Mouse (Mus musculus) thymus, postnatal 36 days (tissue): ENCODE data around the gene B4galt2.

Experiments
- DNase-seq, 2 experiments: peaks; one replicate each; pipeline ENCODE4 v3.0.0; 2022; ENCODE audit warnings: mixed read lengths in 2 of 2

The B4galt2 gene

DNA sequence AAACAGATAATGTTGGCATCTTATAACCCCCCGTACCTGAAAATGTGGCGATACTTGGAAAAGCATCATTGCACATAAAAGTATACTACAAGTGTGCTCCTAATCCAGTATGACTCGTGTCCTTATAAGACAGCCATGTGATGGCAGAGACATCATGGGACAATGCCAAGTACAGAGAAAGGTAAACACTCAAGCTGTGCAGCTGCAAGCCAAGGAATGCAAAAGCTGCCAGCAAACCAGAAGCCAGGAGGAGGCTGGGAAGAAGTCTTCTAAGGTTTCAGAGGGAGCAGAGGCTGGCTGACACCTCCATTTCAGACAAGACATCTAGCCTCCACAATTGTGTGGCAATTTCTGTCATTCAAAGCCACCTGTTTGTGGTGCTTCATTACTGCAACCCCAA is 22.9 kb upstream of the B4galt2 start:
- no peak for DNase-seq

DNA sequence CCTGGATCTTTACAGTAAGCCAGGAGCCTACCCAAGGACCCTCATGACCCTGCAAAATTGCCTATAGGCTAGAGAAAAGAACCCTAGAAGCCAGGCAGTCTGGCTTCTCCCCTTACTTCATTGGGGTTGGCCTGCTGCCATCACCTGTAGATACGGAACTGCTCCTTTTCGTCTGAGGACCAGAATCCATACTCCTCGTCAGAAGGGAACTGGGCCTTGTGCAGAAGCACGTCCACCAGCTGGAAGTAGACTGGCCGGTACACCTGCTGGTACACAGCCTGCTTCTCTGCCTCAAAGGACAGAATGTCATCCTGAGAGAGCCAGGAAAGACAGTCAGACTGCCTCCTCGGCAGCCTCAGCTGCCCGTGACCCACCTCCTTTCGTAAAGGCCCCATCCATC is 21.5 kb upstream of the B4galt2 start:
- DNase-seq = no peak

DNA sequence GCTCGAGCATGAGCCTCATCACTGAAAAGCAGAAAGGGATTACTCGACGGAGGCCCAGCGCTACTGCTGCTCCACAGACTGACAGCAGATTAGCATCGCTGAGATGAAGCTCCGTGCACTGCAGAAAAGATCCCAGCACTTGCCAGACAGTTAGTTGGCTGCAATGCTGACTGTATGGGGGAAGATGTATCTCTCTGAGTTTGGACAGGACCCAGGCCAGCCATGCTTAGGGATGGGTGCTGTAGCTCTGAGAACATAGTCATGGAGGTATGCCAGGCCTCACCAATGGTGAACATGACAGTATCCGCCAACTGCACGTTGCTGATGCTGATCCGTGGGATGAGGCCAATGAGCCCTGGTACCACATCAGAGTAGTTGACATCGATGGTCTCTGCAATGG is 20.8 kb upstream of the B4galt2 start:
- no peak for DNase-seq

DNA sequence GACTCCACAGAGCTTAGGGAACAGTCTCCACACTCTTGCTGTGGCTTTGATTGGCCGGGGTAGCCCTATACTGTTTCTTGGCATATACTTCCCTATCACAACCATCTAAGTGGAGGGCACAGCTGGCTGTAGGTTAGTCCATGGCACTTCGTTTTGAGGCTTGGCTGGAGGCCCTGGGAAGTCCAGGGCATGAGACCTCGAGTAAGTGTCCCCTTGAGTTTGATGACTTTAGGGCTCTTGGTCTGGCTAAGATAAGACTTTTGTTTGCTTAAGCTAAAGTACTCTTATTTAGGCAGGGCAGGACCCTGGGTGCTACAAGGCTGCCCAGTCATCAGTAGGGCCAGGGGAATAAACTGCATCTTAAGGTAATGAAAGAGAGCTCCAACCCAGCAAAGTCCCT is 14.8 kb upstream of the B4galt2 start:
- DNase-seq = no peak

DNA sequence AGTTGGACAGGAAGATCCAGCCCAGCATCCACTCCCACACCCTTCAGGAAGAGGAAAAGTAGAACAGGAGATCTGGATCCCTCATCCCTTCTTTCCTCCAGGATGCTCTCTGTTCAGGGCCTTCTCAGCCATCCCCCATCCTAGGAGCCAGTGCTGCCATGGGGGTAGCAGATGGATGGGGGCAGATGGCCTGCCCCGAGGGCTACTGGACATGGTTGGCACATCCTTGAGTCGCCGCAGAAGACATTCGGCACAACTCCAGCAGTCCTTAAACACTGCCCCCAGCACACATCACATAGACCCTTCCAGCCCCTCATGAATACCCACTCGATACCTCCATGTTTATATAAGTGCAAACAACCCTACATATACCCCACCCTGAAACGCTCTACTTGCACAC is 12.7 kb upstream of the B4galt2 start:
- DNase-seq = no peak

DNA sequence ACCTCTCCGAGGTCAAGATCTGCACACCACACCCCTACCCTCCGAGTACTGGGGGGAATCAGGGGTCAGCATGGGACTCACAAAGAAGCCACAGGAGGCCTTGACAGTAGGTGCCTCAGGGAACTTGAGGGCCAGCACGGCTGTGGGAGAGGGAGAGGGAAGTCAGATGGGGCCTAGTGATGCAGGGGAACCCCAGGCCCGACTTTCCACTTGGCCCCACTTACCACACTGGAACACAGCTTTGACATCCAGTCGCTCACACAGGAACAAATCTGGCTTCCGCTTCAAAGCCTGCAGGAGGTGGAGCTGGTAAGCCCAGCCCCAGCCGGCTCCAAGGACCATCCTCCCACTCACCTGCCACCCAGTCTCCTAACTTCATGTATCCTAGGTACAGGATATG is 12.1 kb upstream of the B4galt2 start:
- DNase-seq = no peak

DNA sequence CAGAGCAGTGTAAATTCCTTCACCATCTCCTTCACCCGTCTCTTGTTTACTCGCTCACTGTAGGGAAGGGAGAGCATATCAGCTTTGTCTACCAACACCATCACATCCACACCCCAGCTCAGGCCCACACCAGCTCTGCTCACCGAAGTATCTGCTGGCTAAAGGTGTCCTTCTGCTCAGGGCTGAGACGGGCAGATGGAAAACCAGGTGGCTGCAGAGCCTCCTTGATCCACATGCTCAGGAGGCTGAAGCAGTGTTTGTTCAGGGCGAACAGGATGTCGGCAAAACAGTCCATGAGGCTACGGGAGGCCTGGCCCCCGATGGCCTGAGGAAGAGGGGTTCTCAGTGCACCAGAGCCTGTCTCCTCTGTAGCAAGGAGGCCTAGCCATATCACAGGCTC is 11.3 kb upstream of the B4galt2 start:
- DNase-seq = no peak

DNA sequence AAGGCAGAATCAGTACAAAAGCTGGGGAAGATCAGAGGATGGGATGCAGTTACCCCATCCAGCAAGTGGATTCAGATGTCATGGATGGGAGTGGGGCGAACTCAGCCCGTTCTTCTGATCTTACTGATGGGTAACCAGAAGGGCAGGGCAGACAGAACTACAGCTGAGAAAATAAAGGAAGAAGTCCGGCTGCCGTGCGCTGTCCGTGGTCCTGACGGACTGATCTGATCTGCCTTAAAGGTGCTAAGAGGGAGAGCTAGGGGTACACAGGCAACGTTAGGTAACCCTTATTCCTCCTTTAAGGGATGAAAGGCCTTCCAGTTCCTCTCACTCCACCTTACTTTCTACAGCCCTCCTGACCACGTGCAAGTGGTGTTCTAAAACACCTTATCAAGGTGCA is 10.1 kb upstream of the B4galt2 start:
- peak; percentile 61 to 63 for DNase-seq

DNA sequence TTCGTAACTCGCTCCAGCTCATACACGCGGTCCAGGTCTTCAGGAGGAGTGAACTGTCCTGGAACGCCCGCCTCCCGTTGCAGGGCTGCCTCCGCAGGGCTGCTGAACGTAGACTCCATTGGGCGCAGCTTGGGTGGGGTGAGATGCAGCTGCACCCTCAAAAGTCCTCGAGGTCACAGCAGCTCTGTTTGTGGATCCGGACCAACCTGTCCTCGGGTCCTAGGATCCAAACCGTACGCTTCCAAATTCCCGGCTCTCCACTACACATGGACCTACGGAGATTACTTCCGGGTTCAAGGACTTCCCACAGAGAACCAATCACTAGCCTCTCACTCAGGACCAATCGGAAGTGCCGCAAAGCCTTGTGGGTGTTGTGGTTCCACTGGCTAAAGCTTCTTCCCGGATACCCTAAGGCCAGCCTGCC is 8.5 kb upstream of the B4galt2 start, which contains the start of gene Dph2:
Gene Dph2 (minus strand): TSS at position 295 of the 424 bp plus-strand sequence.
- DNase-seq = peak; percentile 71 to 82

DNA sequence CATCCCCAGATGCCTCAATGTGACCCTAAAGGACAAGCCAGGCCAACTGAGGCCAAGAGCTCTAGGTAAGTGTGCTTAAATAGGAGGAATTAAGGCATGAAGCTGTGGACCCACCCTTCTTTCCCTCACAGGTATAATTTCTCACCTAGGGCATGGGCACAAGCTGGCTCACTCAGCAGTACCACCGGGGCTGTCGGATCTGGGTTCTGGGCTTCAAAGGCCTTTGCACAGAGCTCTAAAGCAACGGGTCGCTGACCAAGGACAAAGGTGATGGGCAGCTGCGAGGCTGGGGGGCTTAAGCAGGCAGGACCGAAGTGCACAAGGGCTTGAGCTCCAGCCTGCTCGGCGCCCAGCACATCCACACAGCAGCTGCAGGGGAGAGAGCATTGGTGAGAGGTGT is 7.5 kb upstream of the B4galt2 start:
- DNase-seq = no peak

DNA sequence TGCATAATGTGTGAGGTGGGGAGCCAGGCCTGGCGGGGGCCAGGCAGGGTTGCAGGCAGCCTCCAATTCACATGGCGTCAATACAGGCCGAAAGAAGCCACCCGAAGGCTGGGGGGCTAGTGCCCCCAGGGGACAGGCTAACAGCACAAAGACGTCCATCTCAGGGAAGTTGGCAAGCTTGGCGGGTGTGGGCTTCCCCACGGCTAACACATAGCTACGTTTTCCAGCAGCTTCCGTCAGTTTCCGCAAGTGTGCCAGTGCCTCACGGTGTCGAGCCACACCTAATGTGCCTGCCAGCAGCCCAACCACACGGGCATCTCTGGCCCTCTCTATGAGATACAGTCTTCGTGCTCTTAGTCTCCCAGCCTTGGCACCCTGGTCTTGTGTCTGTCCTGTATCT is 6.7 kb upstream of the B4galt2 start:
- no peak for DNase-seq

DNA sequence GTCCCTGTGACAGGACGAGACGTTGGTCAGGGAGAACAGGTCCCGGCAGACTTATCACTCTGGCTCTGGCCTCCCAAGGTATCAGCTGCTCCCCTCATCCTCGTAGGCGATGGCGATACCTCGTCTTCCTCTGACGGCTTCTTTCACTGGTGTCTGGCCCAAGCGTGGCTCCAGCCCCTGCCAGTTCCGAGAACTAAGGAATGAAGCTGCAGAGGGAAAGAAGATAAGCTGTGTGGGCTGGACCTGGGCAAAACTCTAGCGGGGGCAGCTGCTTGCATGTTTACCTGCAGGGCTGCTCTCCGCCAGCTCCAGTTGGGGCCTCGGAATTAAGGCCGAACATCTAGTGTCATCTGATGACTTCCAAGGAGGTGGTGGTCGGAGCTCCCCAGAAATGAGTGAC is 6.2 kb upstream of the B4galt2 start:
- DNase-seq = no peak

DNA sequence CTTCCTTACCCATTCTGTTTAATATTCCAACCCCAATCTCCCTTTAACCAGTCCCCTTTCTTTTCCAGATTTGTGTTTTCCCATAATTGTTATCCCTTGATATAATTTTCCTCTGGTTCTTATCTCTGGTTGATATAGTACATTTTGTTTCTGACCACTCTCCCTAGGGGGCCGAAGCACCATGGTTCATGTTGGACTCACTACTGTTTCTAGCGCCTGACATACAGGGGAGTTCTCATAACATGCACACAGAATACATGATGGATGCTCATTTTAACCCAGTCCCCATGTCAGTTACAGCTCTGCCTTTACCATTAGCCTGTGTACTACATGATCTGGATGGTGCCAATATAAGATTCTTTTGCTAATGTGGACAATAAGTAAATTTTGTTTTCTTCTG is 4.6 kb upstream of the B4galt2 start:
- DNase-seq = no peak

DNA sequence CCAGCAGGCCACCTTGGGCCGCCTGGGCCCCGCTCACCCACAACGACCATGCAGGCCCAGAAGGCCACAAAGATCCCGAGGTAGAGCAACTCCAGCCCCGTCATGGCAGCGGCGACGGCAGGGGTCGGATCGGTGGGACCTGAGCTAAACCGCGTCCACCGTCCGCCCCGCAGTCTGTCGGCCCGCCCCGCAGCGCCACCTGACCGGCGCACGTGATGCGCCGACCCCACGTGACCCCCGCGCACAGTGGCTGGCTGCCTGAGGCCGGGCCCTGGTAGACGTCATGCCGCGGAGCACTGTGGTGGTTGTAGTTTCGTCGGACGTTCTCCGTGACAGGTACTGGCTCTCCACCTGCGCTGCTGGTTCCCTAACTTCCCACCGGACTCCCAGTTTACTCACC is 3.8 kb upstream of the B4galt2 start, which contains the start of gene Atp6v0b:
Gene Atp6v0b (minus strand): TSS at position 201 of the 400 bp plus-strand sequence.
- DNase-seq = peak; percentile 90 to 93

DNA sequence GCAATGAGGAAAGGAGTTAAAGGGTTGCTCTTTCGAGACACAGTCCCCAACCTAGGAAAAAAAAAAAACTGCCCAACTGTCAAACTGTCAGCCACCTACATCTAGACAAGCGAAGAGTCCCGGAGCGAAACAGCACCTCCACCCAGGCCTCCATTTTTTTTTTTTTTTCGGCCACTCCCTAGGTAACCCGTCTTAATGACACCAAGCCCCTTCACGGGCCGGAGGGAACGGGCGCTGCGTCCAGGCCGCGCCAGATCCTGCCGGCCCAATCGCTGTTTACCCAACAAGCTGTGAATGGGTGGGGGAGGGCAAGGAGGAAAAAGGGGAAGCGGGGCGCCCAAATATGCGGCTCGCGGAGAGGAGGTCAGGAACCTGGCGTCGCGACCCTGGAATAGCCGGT is 3.4 kb upstream of the B4galt2 start:
- no peak for DNase-seq

DNA sequence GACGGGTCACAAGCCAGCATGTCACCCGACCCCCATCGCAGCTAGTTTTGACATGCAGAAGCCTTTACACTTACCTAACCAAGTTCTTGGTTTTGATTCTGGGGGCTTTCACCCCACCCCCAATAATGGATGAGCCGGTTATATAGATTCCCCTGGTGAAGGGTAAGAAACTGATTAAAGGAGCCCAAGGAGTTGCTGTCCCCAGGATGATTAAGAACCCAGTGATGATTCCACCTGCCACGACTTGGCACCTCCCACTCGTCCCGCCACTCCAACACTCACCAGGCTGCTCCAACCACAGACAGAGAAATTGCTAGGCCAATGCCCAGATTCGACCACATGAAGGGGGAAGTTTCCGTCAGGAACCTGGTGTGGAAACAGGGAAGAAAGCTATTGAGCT is 2.7 kb upstream of the B4galt2 start:
- no peak for DNase-seq

DNA sequence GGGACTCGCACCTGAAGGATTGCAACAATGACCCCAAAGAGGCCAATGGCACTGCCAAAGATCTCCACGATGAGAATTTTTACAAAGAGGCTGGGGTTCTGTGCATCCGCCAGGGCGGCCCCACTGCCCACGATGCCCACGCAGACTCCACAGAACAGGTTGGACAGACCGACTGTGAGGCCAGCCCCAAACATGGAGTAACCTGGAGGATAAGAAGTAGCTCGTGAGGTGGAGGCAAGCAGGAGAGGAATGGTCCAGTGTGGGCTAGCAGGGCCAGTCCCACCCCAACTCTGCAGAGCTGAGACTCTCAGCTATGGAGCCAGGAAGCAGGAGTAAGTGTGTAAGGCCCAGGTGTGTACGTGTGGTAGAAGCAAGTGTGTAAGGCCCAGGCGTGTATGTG is 1.8 kb upstream of the B4galt2 start:
- no peak for DNase-seq

DNA sequence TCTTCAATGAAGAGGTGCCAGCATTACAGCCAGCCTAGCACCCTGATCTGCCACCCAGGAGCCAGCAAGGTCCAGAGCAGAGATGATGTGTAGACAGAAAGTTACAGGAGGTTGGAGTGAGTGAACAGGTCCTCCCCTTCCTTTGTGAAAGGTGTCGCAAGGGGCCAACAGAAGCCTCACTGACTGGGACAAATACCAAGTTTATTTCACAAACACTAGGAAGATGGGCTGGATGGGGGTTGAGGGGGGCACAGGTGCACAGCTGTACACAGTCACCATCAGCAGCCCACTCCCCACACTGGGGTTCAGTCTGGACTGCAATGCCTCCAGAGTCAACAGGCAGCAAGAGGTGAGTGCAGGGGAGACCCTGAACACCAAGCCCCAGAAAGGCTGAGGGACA is 859 bp upstream of the B4galt2 start:
- no peak for DNase-seq

DNA sequence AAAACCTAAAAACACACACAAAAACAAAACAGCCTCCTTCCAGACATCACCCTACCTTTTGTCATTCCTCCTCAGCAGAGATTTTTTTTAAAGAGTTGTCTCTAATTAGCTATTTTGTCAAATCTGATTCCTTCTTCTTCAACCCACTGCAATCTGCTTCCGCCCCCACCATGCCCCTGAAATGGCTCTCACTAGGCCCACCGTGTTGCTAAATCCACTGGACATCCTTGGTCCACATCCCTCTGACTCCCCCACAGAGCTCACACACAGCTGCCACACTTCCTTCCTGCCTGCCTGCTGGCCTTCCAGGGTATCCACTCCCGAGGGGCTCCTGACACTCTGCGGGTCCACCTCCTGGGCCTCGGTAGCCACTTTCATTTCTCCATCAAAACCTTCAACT is 4.6 kb downstream of the B4galt2 start:
- DNase-seq = no peak

DNA sequence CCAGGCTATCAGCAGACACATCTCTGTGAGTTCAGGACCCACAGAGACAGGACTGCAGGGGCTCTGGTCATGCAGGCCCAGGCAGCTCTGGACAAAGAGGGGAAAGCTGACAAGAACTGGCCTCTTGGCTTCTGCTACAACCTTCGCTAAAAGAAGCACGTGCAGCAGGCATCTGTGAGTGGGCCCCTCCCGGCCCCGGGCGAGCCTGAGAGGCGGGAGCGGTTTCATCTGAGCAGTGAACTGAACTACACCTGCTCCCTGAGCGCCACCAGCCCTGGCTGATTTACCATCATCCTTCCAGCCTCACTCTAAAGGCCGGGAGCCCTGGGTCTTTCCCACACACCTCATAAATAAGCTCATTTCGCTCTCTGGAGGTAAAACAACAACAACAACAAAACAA is 5.0 kb downstream of the B4galt2 start:
- DNase-seq = peak; percentile 71 to 75

DNA sequence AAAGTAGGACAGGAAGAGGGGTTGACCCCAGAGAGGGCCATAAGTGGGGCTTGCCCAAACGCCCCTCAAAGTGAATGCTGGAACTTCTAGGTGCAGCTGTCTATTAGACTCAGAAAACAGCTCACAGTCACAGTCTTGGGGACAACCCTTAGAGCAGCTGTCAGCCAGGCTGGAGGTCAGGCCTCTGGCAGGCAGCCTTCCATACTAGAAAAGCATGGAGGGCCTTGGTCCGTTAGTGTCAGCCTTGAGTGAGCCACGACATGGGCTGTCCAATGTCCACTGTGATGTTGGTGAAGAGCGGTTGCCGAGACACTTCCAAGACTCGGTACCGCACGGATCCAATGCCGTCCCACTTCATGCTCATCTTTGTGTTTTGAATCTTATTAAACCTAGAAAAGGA is 9.7 kb downstream of the B4galt2 start:
- no peak for DNase-seq

DNA sequence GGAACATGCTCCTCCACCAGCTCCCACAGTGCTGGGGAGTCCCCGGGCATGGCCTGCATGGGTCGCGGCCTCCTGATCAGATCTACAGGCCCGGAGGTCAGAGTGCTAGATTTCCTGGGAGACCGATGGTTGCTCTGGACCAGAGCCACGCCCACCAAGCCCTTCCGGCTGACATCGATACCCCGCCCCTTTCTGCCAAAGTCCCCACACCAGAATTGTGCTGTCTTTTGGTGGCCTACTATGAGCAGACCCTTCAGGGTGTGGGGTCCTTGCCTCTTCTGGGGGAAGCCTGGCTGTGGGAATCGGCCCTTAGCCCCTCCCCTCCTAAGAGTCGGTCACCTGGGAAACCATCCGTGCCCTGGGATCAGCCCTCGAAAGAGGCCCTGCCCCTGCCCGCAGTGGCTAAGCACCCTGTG is 10.8 kb downstream of the B4galt2 start, which contains the start of gene Ccdc24:
Gene Ccdc24 (minus strand): TSS at position 87 of the 416 bp plus-strand sequence.
- DNase-seq = no peak

DNA sequence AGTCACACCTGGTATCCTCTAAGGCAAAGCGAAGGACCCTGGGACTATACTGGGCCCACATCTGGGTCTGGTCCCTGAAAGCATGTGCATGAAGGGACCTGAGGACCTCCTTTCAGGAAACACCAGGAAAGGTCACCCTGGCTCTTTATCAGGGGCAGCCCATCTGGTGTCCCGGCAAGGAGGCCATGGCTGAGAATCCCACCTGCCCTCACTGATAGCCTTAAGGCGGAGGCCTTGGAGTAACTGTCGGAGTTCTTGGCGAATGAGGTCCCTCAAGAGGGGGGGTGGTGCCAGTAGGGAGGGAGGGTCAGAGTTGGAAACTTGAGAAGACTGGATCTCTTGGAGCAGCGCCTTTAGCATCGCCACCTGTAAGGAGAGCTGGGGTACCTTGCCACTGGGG is 11.5 kb downstream of the B4galt2 start:
- DNase-seq = no peak

DNA sequence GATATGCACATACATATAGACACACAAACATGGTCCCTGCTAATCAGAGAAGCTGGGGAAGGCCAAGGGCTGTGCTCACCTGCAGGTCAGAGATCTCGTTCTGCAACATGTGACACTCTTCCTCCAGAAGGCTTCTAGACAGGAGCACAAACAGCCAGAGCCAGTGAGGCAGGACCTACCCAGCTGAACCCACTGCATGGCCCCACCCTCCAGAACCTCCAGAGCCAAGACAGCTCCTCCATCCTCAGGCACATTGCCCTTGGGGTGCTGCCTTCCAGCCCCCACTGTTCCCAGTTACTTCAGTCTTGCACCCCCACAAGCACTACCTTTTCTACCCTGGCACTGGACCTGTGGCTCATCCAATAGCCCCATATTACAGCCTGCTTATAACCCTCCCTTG is 12.8 kb downstream of the B4galt2 start:
- no peak for DNase-seq

DNA sequence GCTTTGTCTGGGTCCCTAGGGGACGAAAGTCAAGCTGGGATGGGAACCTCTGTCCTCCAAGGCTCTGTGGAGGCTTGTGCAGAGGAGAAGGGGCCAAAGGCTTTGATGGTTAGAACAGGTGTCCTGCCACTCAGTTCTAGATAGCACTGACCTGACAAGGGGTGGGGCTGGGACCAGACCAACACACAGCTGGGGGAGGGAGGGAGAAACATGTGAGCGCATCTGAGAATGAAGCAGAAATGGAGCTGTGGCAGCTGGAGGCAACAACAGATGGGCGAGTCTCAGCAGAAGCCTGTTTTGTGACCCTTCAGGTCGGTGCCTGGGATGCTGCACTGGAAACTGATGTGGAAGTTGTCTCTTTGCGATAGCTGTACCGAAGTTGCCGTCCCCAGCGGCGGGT is 14.0 kb downstream of the B4galt2 start:
- no peak for DNase-seq

DNA sequence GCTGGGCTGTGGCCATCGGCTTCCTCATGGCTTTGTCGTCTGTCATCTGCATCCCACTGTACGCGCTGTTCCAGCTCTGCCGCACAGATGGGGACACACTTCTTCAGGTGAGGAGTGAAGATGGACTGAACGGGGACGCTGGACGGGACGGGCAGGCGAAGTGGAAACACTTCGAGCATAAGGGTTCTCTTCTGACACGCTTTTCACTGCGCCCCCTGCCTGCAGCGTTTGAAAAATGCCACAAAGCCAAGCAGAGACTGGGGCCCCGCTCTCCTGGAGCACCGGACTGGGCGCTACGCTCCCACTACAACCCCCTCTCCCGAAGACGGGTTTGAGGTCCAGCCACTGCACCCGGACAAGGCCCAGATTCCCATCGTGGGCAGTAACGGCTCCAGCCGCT is 15.5 kb downstream of the B4galt2 start:
- DNase-seq = peak; percentile 52 to 57
